Mouse (Mus musculus) embryonic fibroblast, embryonic 13.5 days (primary cell): ENCODE results near the gene Phf13. TPM values are rescaled to one million over a fixed set of nuclear protein-coding genes. Genes with fewer than 3 reads are reported as not detected.
A peak's percentile ranks its signal among the peaks of the same experiment; 100 is the strongest.

Experiments used
- H3K27ac ChIP-seq: 2 replicates; pipeline ENCODE4 v1.5.1; 2012; ENCODE audit warnings: low read length, control low read depth, inconsistent platforms; ENCODE audit not compliant: insufficient read depth
- H3K4me1 ChIP-seq: 2 replicates; pipeline ENCODE4 v1.6.1; 2011; ENCODE audit warnings: low read length; ENCODE audit not compliant: control insufficient read depth, insufficient read depth
- H3K4me3 ChIP-seq: 2 replicates; pipeline ENCODE4 v1.5.1; 2011; ENCODE audit warnings: mild to moderate bottlenecking, control low read depth, low read length; ENCODE audit not compliant: insufficient read depth
- CTCF ChIP-seq: IDR thresholded peaks from 2 replicates; pipeline ENCODE4 v1.5.1; 2011; ENCODE audit warnings: mild to moderate bottlenecking, control low read depth, low read length, moderate library complexity, borderline replicate concordance; ENCODE audit not compliant: insufficient read depth
- POLR2A ChIP-seq: IDR thresholded peaks from 2 replicates; pipeline ENCODE4 v1.6.1; 2011; ENCODE audit warnings: low read depth, mild to moderate bottlenecking, control low read depth, low read length, moderate library complexity
- polyA plus RNA-seq: library from polyadenylated mRNA; stranded (reverse); fragments of >200 nt; gene quantifications from 2 replicates; pipeline ENCODE4 v1.2.4, GENCODE M21; 2011; ENCODE audit warnings: low read depth; ENCODE audit not compliant: missing spikeins, insufficient read length

Gene Phf13
- polyA plus RNA-seq, 1 experiment: 23.2 TPM

GRCm38 (mm10) chr4:152032922-152033321, 36.9 kb upstream of the Phf13 start:
- H3K4me3 ChIP-seq: no peak overlapping the region
- no peaks in the 10 kb centered on the region for H3K4me1 ChIP-seq
- H3K27ac ChIP-seq: no peak overlapping the region
- TF ChIP-seq POLR2A (no peak), CTCF (no peak)

- Histone ChIP-seq H3K4me1 (no peaks in the 10 kb centered on the region; the same call in 1 of the 2 replicates), H3K4me3 (no peak overlapping the region), H3K27ac (no peak overlapping the region)
- TF ChIP-seq CTCF (no peak), POLR2A (no peak)
These were observed 33.9 kb upstream of the Phf13 start for GRCm38 (mm10) chr4:152029997-152030396.

GRCm38 (mm10) chr4:152029087-152029486, 33.0 kb upstream of the Phf13 start:
- H3K4me1 ChIP-seq: peaks cover 3% of the 10 kb centered on the region; the same call in 1 of the 2 replicates
- H3K4me3 ChIP-seq: no peak overlapping the region
- H3K27ac ChIP-seq: no peak overlapping the region
- no peak for TF ChIP-seq POLR2A
- no peak for TF ChIP-seq CTCF

DNA sequence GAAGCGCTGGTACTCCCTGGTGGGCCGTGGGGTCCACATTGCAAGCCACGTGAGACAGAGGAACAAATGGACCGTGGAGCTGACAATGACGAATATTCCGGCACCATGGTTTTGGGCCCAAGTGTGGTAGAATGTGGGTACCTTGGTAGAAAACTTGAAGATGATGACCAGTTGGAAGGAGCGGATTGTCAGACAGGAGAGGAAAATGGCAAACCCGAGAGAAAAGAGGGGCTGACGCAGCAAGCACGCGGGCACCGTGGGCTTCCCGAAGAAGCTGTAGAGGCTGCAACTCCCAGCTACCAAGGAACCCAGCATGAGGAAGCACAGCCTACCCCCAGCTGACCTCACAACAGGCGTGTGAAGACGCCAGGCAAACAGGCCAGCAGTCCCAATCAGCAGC, 32.4 kb upstream of the Phf13 start:
- H3K4me1 ChIP-seq: peaks cover 3% of the 10 kb centered on the region; the same call in 1 of the 2 replicates
- TF ChIP-seq POLR2A (no peak), CTCF (no peak)
- H3K27ac ChIP-seq: no peak overlapping the region
- H3K4me3 ChIP-seq: no peak overlapping the region

DNA sequence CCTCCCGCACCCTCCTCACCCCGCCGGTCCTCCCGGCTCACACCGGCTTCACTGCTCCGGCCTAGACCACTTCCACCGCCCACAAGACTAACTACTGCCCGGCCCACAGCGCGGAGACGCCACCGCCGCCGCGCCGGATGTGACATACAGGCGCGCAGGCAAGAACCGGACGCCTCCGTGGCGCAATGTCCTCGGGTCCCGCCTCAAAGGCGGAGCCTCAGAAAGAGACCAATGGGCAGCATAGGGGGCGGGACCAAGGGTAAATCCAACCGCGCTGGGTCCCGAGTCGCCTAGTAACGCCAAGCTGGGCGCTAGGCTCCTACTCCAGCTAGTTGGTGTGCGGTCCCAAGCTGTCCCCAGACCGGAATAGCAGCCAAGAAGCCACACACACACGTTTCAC, 31.5 kb upstream of the Phf13 start, which contains the start of gene Zbtb48:
Gene Zbtb48 (minus strand): TSS at position 148 of the 400 bp plus-strand sequence.
- Histone ChIP-seq H3K27ac (no peak within 1 kb of the TSS), H3K4me1 (peaks cover 3% of the 10 kb centered on the region; the same call in 1 of the 2 replicates), H3K4me3 (peak within 1 kb of the TSS; percentile 90)
- TF ChIP-seq CTCF: no peak
- TF ChIP-seq POLR2A: peak; percentile 90

- H3K27ac ChIP-seq: no peak overlapping the region
- H3K4me1 ChIP-seq: peaks cover 3% of the 10 kb centered on the region; the same call in 1 of the 2 replicates
- TF ChIP-seq CTCF (no peak), POLR2A (no peak)
- H3K4me3 ChIP-seq: peak overlapping the region; percentile 90
These were observed 30.9 kb upstream of the Phf13 start for GRCm38 (mm10) chr4:152026751-152027508.

DNA sequence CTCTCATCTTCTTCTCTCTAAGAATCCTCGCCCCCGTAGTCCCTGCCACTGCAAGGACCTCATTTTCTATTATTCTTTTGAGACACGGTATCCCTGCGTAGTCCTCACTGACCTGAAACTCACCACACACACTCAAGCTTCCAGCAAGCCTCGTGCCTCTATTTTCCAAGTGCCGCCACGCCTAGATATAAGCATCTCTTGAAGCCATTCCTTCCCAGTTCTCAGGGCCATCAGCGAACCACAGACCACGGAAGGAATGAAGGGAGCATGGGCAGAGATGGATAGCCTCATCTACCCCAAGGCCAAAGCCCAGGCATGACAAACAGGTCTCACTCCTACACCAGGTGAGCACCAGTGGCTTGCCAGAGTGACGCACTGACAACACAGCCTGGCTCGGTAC, 28.5 kb upstream of the Phf13 start:
- H3K27ac ChIP-seq: no peak overlapping the region
- H3K4me1 ChIP-seq: peaks cover 3% of the 10 kb centered on the region; the same call in 1 of the 2 replicates
- no peak overlapping the region for H3K4me3 ChIP-seq
- TF ChIP-seq POLR2A: no peak

GRCm38 (mm10) chr4:152022506-152022905, 26.4 kb upstream of the Phf13 start:
- H3K4me1 ChIP-seq: peaks cover 6% of the 10 kb centered on the region
- no peak overlapping the region for H3K4me3 ChIP-seq
- no peak for TF ChIP-seq CTCF
- no peak for TF ChIP-seq POLR2A
- no peak overlapping the region for H3K27ac ChIP-seq

DNA sequence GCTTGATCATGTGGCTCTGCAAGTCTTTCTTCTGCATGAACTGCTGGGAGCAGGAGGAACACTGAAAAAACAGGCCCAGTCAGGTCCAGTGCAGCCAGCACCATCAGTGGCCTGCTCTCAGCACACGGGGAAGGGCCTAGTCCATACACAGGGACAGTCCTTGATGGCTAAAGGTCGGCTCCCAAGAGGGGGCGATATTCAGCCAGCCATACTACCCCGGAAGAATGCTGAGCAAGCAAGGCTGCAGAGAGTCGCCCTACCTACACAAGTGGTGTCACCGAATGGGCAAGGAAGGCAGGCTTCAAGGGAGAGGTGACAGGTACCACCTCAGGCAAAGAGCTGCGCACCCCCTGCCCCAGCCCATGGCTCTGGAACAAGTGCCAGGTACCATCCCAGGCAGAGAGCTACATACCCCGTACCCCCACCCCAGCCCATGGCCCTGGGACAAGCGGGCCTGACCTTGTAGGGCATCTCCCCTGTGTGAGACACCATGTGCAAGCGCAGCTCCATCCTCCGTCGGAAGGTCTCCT, 25.6 kb upstream of the Phf13 start:
- Histone ChIP-seq H3K27ac (no peak overlapping the region), H3K4me3 (no peak overlapping the region), H3K4me1 (peaks cover 6% of the 10 kb centered on the region)
- TF ChIP-seq POLR2A (no peak), CTCF (no peak)

DNA sequence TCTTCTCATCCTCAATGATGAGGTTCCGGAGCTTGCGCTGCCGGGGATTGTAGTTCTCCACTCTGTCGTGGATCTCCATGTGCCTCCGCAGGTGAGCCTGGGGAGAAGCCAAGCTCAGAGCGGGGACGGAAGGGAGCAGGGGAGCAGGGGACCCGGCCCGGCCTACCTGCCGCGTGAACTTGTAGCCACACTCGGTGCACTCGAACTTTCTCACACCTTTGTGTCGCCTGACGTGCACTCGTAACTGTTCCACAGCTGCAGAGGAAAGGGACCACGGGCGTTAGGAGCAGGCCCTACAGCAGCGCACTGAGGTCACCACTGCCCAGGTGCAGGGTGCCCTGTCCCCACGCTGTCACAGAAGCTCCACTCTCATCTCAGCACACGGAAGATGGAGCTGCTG, 24.0 kb upstream of the Phf13 start:
- TF ChIP-seq CTCF (no peak), POLR2A (no peak)
- Histone ChIP-seq H3K27ac (no peak overlapping the region), H3K4me3 (no peak overlapping the region), H3K4me1 (peaks cover 6% of the 10 kb centered on the region; the same call in 1 of the 2 replicates)

- peaks cover 3% of the 10 kb centered on the region; the same call in 1 of the 2 replicates for H3K4me1 ChIP-seq
- H3K4me3 ChIP-seq: no peak overlapping the region
- no peak for TF ChIP-seq CTCF
- no peak for TF ChIP-seq POLR2A
- peak overlapping the region; percentile 21; the same call in 1 of the 2 replicates for H3K27ac ChIP-seq
These were observed 23.0 kb upstream of the Phf13 start for GRCm38 (mm10) chr4:152019073-152019472.
